Mouse (Mus musculus): ENCODE measurements at regions not wholly inside any gene's neighbourhood (a gene's known extent, or its start where the extent isn't known, plus 50 kb on each side); places are given as distances from the start of the nearest gene placed in this dataset.

- WGBS, result 86% methylated on average over 11 of the region's 11 CpGs
- Histone ChIP-seq H3K4me3 (replicated peaks; ENCODE audit: low read depth, low read length) (no peak overlapping the region), H3K27me3 (ENCODE audit: control insufficient read depth, insufficient read depth, low read length) (no peaks in the 10 kb centered on the region), H3K27ac (replicated peaks; ENCODE audit: low read depth, low read length) (no peak overlapping the region), H3K4me1 (ENCODE audit: control insufficient read depth, insufficient read depth, low read length) (no peaks in the 10 kb centered on the region), H3K9ac (replicated peaks; ENCODE audit: low read length) (no peak overlapping the region), H3K9me3 (ENCODE audit: control insufficient read depth, low read length) (no peaks in the 10 kb centered on the region), H3K4me2 (ENCODE audit: low read length) (no peak overlapping the region), H3K36me3 (ENCODE audit: control insufficient read depth, insufficient read depth, low read length) (no peaks in the 10 kb centered on the region)
- no peak for DNase-seq
- no peak for ATAC-seq (ENCODE audit: low FRiP score, low TSS enrichment)
These were observed 113.3 kb downstream of the Fam161a start for GRCm38 (mm10) chr11:23120533-23121210.

- no peaks in the 10 kb centered on the region for H3K27me3 ChIP-seq (ENCODE audit: control insufficient read depth, insufficient read depth, low read length)
- H3K9ac ChIP-seq (replicated peaks; ENCODE audit: low read length), result peak overlapping the region; percentile 36; the same call in 1 of the 2 replicates
- H3K4me1 ChIP-seq (ENCODE audit: control insufficient read depth, insufficient read depth, low read length), result no peaks in the 10 kb centered on the region
- no peaks in the 10 kb centered on the region for H3K36me3 ChIP-seq (ENCODE audit: control insufficient read depth, insufficient read depth, low read length)
- no peak overlapping the region for H3K27ac ChIP-seq (replicated peaks; ENCODE audit: low read depth, low read length)
- H3K4me2 ChIP-seq (ENCODE audit: low read length), result peak overlapping the region; percentile 53
- H3K9me3 ChIP-seq (ENCODE audit: control insufficient read depth, low read length), result no peaks in the 10 kb centered on the region
- H3K4me3 ChIP-seq (replicated peaks; ENCODE audit: low read depth, low read length), result peak overlapping the region; percentile 29
- peak; percentile 93 for ATAC-seq (ENCODE audit: low FRiP score, low TSS enrichment)
- 3% methylated on average over 24 of the region's 25 CpGs for WGBS
- DNase-seq, result peak; percentile 90
These were observed 117.0 kb downstream of the Fam161a start for GRCm38 (mm10) chr11:23124198-23124951.

- no peak overlapping the region for H3K4me3 ChIP-seq (replicated peaks; ENCODE audit: low read depth, low read length)
- ATAC-seq (ENCODE audit: low FRiP score, low TSS enrichment) (no peak), DNase-seq (no peak)
- H3K27me3 ChIP-seq (ENCODE audit: control insufficient read depth, insufficient read depth, low read length), result no peaks in the 10 kb centered on the region
- H3K9ac ChIP-seq (replicated peaks; ENCODE audit: low read length), result no peak overlapping the region
- no peak overlapping the region for H3K4me2 ChIP-seq (ENCODE audit: low read length)
- no peaks in the 10 kb centered on the region for H3K4me1 ChIP-seq (ENCODE audit: control insufficient read depth, insufficient read depth, low read length)
- H3K9me3 ChIP-seq (ENCODE audit: control insufficient read depth, low read length), result no peaks in the 10 kb centered on the region
- no peak overlapping the region for H3K27ac ChIP-seq (replicated peaks; ENCODE audit: low read depth, low read length)
- 55% methylated on average over 1 of the region's 1 CpGs for WGBS
- H3K36me3 ChIP-seq (ENCODE audit: control insufficient read depth, insufficient read depth, low read length), result no peaks in the 10 kb centered on the region
These were observed 123.8 kb downstream of the Fam161a start for GRCm38 (mm10) chr11:23131122-23131521.

DNA sequence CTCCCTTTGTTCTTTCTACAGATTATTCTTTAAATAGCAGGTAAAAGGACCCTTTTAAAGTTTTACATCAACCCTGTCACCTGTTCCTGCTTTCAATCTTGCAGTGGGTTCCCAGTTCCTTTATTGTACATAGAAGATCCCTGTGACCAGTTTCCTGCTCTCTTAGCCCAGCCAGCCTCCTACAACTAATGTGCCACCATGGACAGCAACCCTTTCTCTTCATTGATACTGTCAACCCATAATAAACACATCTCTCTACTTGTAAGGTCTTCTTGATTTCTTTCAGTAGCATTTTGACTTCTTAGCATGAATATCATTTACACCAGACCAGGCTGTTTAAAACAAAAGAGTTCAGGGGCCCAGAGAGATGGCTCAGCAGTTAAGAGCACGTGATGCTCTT lies 124.2 kb upstream of the Xpo1 start:
- ATAC-seq (ENCODE audit: low FRiP score, low TSS enrichment) (no peak), DNase-seq (no peak)
- Histone ChIP-seq H3K4me1 (ENCODE audit: control insufficient read depth, insufficient read depth, low read length) (no peaks in the 10 kb centered on the region), H3K4me3 (replicated peaks; ENCODE audit: low read depth, low read length) (no peak overlapping the region), H3K9me3 (ENCODE audit: control insufficient read depth, low read length) (no peaks in the 10 kb centered on the region), H3K27ac (replicated peaks; ENCODE audit: low read depth, low read length) (no peak overlapping the region), H3K4me2 (ENCODE audit: low read length) (no peak overlapping the region), H3K36me3 (ENCODE audit: control insufficient read depth, insufficient read depth, low read length) (no peaks in the 10 kb centered on the region), H3K9ac (replicated peaks; ENCODE audit: low read length) (no peak overlapping the region), H3K27me3 (ENCODE audit: control insufficient read depth, insufficient read depth, low read length) (no peaks in the 10 kb centered on the region)
- 83% methylated on average over 1 of the region's 1 CpGs for WGBS

GRCm38 (mm10) chr11:23140429-23141099 lies 115.3 kb upstream of the Xpo1 start:
- ATAC-seq (ENCODE audit: low FRiP score, low TSS enrichment) (peak; percentile 76), DNase-seq (peak; percentile 81)
- H3K27ac ChIP-seq (replicated peaks; ENCODE audit: low read depth, low read length), result no peak overlapping the region
- 0 out of 2 replicates have a peak, but pooled peaks cover 6% of the 10 kb centered on the region for H3K4me1 ChIP-seq (ENCODE audit: control insufficient read depth, insufficient read depth, low read length)
- 24% methylated on average over 6 of the region's 6 CpGs for WGBS
- H3K36me3 ChIP-seq (ENCODE audit: control insufficient read depth, insufficient read depth, low read length), result no peaks in the 10 kb centered on the region
- no peaks in the 10 kb centered on the region for H3K27me3 ChIP-seq (ENCODE audit: control insufficient read depth, insufficient read depth, low read length)
- no peak overlapping the region for H3K4me3 ChIP-seq (replicated peaks; ENCODE audit: low read depth, low read length)
- H3K4me2 ChIP-seq (ENCODE audit: low read length), result no peak overlapping the region
- no peak overlapping the region for H3K9ac ChIP-seq (replicated peaks; ENCODE audit: low read length)
- H3K9me3 ChIP-seq (ENCODE audit: control insufficient read depth, low read length), result no peaks in the 10 kb centered on the region

DNA sequence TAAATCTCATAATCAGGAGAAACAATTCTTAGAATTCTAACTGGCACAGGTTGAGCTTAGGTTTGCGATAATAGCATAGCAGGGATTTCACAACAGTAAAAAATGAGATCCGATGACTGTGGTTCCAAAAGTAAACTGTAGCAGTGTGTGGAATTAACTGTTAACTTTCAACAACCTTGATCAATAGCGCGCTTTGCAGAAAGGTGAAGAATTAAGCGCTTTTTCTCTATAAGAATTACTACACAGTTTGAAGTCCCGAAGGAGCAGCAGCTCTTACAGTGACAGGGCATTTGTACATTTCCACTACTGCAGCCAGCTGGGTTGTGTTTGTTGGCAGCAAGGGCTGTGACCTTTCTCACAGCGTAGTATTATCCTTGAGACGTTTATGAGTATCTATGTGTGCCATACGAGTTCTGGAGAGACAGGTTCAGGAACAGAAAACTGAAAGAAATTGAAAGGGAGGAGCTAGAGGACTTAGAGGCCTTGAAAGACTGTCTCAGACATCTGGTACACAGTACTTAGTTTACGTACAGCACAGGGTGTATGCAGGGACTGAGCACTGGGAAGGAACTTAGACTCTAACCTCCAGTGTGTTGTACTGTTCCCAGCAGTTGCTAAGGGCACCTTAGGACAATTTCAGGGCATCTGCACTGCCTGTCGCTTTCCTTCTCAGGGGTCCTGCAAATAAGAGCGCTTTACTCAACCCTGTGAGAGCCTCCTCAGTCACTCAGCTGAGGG lies 114.6 kb upstream of the Xpo1 start:
- Histone ChIP-seq H3K27me3 (ENCODE audit: control insufficient read depth, insufficient read depth, low read length) (no peaks in the 10 kb centered on the region), H3K9me3 (ENCODE audit: control insufficient read depth, low read length) (no peaks in the 10 kb centered on the region), H3K27ac (replicated peaks; ENCODE audit: low read depth, low read length) (no peak overlapping the region), H3K4me2 (ENCODE audit: low read length) (no peak overlapping the region), H3K36me3 (ENCODE audit: control insufficient read depth, insufficient read depth, low read length) (no peaks in the 10 kb centered on the region), H3K9ac (replicated peaks; ENCODE audit: low read length) (no peak overlapping the region), H3K4me1 (ENCODE audit: control insufficient read depth, insufficient read depth, low read length) (0 out of 2 replicates have a peak, but pooled peaks cover 6% of the 10 kb centered on the region), H3K4me3 (replicated peaks; ENCODE audit: low read depth, low read length) (no peak overlapping the region)
- peak; percentile 18 for DNase-seq
- ATAC-seq (ENCODE audit: low FRiP score, low TSS enrichment), result no peak
- WGBS, result 65% methylated on average over 12 of the region's 12 CpGs

DNA sequence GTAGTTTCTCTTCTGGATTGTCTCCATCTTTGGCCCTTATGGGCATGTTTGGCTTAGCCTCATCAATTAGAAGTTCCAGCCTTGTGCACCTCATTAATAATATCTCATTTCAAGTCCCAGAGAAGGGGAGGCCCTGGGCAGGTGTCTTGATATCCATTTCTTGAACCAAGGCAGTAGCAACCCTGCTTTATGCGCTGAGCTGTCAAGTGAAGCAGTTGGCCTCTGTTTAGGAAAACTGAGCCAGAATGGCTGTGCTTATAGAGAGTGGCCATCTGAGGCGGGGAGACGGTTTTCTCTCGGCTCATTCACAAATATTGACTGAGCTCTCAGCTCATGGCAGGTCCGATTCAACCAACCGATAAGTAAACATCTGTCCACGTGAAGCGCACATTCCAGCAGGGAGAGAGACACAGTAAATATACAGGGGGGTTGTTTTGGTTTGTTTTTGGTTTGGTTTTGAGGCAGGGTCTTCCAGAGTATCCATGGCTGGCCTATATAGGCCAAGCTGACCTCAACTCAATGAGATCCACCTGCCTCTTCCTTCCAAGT lies 107.7 kb upstream of the Xpo1 start:
- H3K36me3 ChIP-seq (ENCODE audit: control insufficient read depth, insufficient read depth, low read length), result no peaks in the 10 kb centered on the region

DNA sequence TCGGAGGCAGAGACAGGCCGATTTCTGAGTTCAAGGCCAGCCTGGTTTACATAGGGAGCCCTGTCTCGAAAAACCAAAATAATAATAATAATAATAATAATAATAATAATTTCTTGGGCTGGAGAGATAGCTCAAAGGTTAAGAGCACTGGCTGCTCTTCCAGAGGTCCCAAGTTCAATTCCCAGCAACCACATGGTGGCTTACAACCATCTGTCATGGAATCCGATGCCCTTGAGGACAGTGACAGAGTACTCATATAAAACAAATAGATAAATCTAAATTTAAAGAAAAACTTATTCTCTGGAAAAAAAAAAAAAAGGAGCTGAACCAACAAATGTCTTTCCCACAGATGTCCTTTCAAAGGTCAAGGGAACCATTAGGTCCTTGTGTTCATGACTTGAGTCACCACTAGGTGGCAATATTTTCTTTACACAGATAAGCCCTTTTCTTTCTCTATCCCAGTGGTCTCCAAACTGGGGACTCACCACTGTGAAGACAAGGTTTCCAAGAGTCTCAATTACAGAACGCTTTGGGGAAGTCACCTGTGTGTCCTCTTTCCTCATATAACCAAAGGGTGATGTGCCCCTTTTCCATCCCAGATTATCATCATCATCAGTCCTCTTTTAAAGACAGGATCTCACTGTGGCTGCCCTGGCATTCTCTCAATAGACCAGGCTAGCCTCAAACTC lies 106.1 kb upstream of the Xpo1 start:
- Histone ChIP-seq H3K27ac (replicated peaks; ENCODE audit: low read depth, low read length) (no peak overlapping the region), H3K36me3 (ENCODE audit: control insufficient read depth, insufficient read depth, low read length) (no peaks in the 10 kb centered on the region), H3K27me3 (ENCODE audit: control insufficient read depth, insufficient read depth, low read length) (no peaks in the 10 kb centered on the region), H3K4me2 (ENCODE audit: low read length) (no peak overlapping the region), H3K9ac (replicated peaks; ENCODE audit: low read length) (no peak overlapping the region), H3K4me1 (ENCODE audit: control insufficient read depth, insufficient read depth, low read length) (no peaks in the 10 kb centered on the region), H3K9me3 (ENCODE audit: control insufficient read depth, low read length) (no peaks in the 10 kb centered on the region), H3K4me3 (replicated peaks; ENCODE audit: low read depth, low read length) (no peak overlapping the region)
- WGBS, result 65% methylated on average over 5 of the region's 5 CpGs
- peak; percentile 85 for DNase-seq
- no peak; the same call in 1 of the 2 replicates for ATAC-seq (ENCODE audit: low FRiP score, low TSS enrichment)

More for the DNA sequence above, 107.7 kb upstream of the Xpo1 start:
- DNase-seq, result no peak
- no peaks in the 10 kb centered on the region for H3K4me1 ChIP-seq (ENCODE audit: control insufficient read depth, insufficient read depth, low read length)
- ATAC-seq (ENCODE audit: low FRiP score, low TSS enrichment), result no peak
- WGBS, result 80% methylated on average over 8 of the region's 8 CpGs
- H3K27ac ChIP-seq (replicated peaks; ENCODE audit: low read depth, low read length), result no peak overlapping the region
- H3K9me3 ChIP-seq (ENCODE audit: control insufficient read depth, low read length), result no peaks in the 10 kb centered on the region
- H3K4me2 ChIP-seq (ENCODE audit: low read length), result no peak overlapping the region
- H3K9ac ChIP-seq (replicated peaks; ENCODE audit: low read length), result no peak overlapping the region
- H3K4me3 ChIP-seq (replicated peaks; ENCODE audit: low read depth, low read length), result no peak overlapping the region
- H3K27me3 ChIP-seq (ENCODE audit: control insufficient read depth, insufficient read depth, low read length), result no peaks in the 10 kb centered on the region
